Mouse (Mus musculus) stomach, postnatal 0 days (tissue): ENCODE measurements at regions not wholly inside any gene's neighbourhood (a gene's known extent, or its start where the extent isn't known, plus 50 kb on each side); places are given as distances from the start of the nearest gene placed in this dataset.

Source experiments
- ATAC-seq: fragments of 200-750 bp; cut with Nextera tagmentation; 2 replicates; pipeline ENCODE4 v1.8.0; 2017; ENCODE audit not compliant: low FRiP score, low TSS enrichment
- DNase-seq: peaks from one replicate; pipeline ENCODE4 v3.0.0-alpha.2; 2016; ENCODE audit warnings: low spot score
- H3K27ac ChIP-seq: fragments of 300-500 bp; sonication (generic); replicated peaks from 2 replicates; pipeline ENCODE4 v1.5.1; 2014; ENCODE audit warnings: mild to moderate bottlenecking, control low read depth
- H3K27me3 ChIP-seq: fragments of 300-500 bp; sonication (generic); 2 replicates; pipeline ENCODE4 v1.6.1; 2014; ENCODE audit warnings: low read length; ENCODE audit not compliant: control insufficient read depth, insufficient read depth
- H3K36me3 ChIP-seq: fragments of 300-500 bp; sonication (generic); 2 replicates; pipeline ENCODE4 v1.6.1; 2014; ENCODE audit warnings: low read length, mixed read lengths; ENCODE audit not compliant: control insufficient read depth, insufficient read depth
- H3K4me1 ChIP-seq: fragments of 300-500 bp; sonication (generic); replicated peaks from 2 replicates; pipeline ENCODE4 v1.6.1; 2014; ENCODE audit warnings: antibody characterized with exemption; ENCODE audit not compliant: control insufficient read depth, insufficient read depth
- H3K4me2 ChIP-seq: fragments of 300-500 bp; sonication (generic); replicated peaks from 2 replicates; pipeline ENCODE4 v1.6.1; 2014; ENCODE audit warnings: low read depth, mild to moderate bottlenecking, control low read depth, moderate library complexity
- H3K4me3 ChIP-seq: fragments of 300-500 bp; sonication (generic); 2 replicates; pipeline ENCODE4 v1.5.1; 2014; ENCODE audit warnings: low read depth, low read length, control low read depth
- H3K9ac ChIP-seq: fragments of 300-500 bp; sonication (generic); 2 replicates; pipeline ENCODE4 v1.6.1; 2014; ENCODE audit warnings: mild to moderate bottlenecking, low read length, control low read depth, mixed read lengths
- H3K9me3 ChIP-seq: fragments of 300-500 bp; sonication (generic); 2 replicates; pipeline ENCODE4 v1.6.1; 2016; ENCODE audit warnings: low read length; ENCODE audit not compliant: control insufficient read depth
- CTCF ChIP-seq: IDR thresholded peaks from 2 replicates; pipeline ENCODE4 v1.5.1; 2016; ENCODE audit warnings: antibody characterized with exemption, low read depth, mild to moderate bottlenecking, moderate library complexity
- EP300 ChIP-seq: optimal IDR thresholded peaks from 2 replicates; pipeline ENCODE3; 2016; ENCODE audit warnings: antibody characterized with exemption
- WGBS: fragments of 180-500 bp; shearing (Covaris S2); extraction: QIAGEN DNeasy Blood & Tissue Kit; methylation state at CpG from one replicate; pipeline ENCODE4 v1.1.7; 2014; 5-methylcytosine and 5-hydroxymethylcytosine counted together

- H3K9me3 ChIP-seq = no peaks in the 10 kb centered on the region
- no peak for DNase-seq
- no peaks in the 10 kb centered on the region for H3K27me3 ChIP-seq
- no peak overlapping the region for H3K27ac ChIP-seq
- TF ChIP-seq EP300 (no peak), CTCF (no peak)
- H3K4me3 ChIP-seq = no peak overlapping the region
- WGBS = 74% methylated on average over 9 of the region's 9 CpGs
- no peaks in the 10 kb centered on the region for H3K36me3 ChIP-seq
- ATAC-seq = no peak
- no peak overlapping the region for H3K4me2 ChIP-seq
- no peaks in the 10 kb centered on the region for H3K4me1 ChIP-seq
- no peak overlapping the region for H3K9ac ChIP-seq
Observed at GRCm38 (mm10) chr8:115539600-115539999, 168.0 kb downstream of the Maf start.

GRCm38 (mm10) chr8:115538236-115538635 is 169.4 kb downstream of the Maf start:
- ATAC-seq (no peak), DNase-seq (no peak)
- WGBS = 80% methylated on average over 4 of the region's 4 CpGs
- Histone ChIP-seq H3K27me3 (no peaks in the 10 kb centered on the region), H3K4me1 (no peaks in the 10 kb centered on the region), H3K27ac (no peak overlapping the region), H3K4me3 (no peak overlapping the region), H3K9me3 (no peaks in the 10 kb centered on the region), H3K9ac (no peak overlapping the region), H3K4me2 (no peak overlapping the region), H3K36me3 (no peaks in the 10 kb centered on the region)
- no peak for TF ChIP-seq EP300
- no peak for TF ChIP-seq CTCF

GRCm38 (mm10) chr8:115537761-115538160 is 169.8 kb downstream of the Maf start:
- Histone ChIP-seq H3K9me3 (no peaks in the 10 kb centered on the region), H3K9ac (no peak overlapping the region), H3K4me1 (no peaks in the 10 kb centered on the region), H3K4me2 (no peak overlapping the region), H3K36me3 (no peaks in the 10 kb centered on the region), H3K27me3 (no peaks in the 10 kb centered on the region), H3K4me3 (no peak overlapping the region), H3K27ac (no peak overlapping the region)
- 63% methylated on average over 5 of the region's 5 CpGs for WGBS
- ATAC-seq (no peak), DNase-seq (no peak)
- TF ChIP-seq EP300 = no peak
- no peak for TF ChIP-seq CTCF

GRCm38 (mm10) chr8:115536554-115537346 is 170.8 kb downstream of the Maf start:
- ATAC-seq = no peak
- Histone ChIP-seq H3K9ac (no peak overlapping the region), H3K4me1 (no peaks in the 10 kb centered on the region), H3K9me3 (no peaks in the 10 kb centered on the region), H3K36me3 (no peaks in the 10 kb centered on the region), H3K4me2 (no peak overlapping the region), H3K4me3 (no peak overlapping the region), H3K27me3 (no peaks in the 10 kb centered on the region), H3K27ac (no peak overlapping the region)
- no peak for DNase-seq
- 52% methylated on average over 19 of the region's 19 CpGs for WGBS
- no peak for TF ChIP-seq CTCF
- TF ChIP-seq EP300 = no peak

DNA sequence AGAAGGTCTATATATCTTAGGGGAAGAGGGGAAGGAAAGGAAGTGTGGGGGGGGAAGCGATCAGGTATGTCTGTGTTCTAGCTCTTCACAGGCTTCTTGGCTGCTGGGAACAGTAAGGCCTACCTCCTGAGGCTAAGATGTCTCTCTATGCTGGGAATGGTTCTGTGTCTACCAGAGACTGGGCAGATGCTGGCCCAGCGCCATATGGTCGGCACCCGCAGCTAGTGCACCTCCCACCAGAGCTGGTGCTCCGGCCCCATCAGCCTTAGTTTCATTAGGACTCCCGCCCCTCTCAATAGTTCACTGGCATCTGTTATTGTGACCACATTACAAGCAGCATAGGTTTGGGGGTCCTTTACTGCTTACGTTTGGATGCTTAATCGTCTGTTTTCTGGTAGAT is 171.6 kb downstream of the Maf start:
- TF ChIP-seq EP300 (no peak), CTCF (no peak)
- H3K4me1 ChIP-seq = no peaks in the 10 kb centered on the region
- DNase-seq (no peak), ATAC-seq (no peak)
- no peak overlapping the region for H3K4me3 ChIP-seq
- H3K9ac ChIP-seq = no peak overlapping the region
- H3K27me3 ChIP-seq = no peaks in the 10 kb centered on the region
- 78% methylated on average over 8 of the region's 8 CpGs for WGBS
- no peaks in the 10 kb centered on the region for H3K36me3 ChIP-seq
- no peaks in the 10 kb centered on the region for H3K9me3 ChIP-seq
- no peak overlapping the region for H3K27ac ChIP-seq
- H3K4me2 ChIP-seq = no peak overlapping the region

DNA sequence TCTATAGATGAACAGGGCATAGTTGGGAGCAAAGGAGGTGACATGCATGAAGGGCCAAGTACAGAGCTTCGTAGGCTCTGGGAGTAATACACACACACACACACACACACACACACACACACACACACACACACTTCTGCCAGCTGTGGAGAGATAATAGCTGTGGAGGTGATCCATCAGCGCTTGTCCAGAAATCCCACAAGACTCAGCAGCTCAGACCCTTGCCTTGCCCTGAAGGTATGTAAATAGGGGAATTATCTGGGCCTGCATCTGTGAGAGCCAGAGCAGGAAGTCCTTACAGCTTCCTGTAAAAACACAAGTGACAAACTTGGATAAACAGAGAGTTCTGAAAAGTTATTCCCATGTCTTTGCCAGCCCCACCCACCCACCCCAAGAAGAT is 173.6 kb downstream of the Maf start:
- Histone ChIP-seq H3K4me1 (no peaks in the 10 kb centered on the region), H3K27me3 (no peaks in the 10 kb centered on the region), H3K4me3 (no peak overlapping the region), H3K27ac (no peak overlapping the region), H3K9ac (no peak overlapping the region), H3K36me3 (no peaks in the 10 kb centered on the region), H3K9me3 (no peaks in the 10 kb centered on the region), H3K4me2 (no peak overlapping the region)
- WGBS = 35% methylated on average over 2 of the region's 2 CpGs
- DNase-seq (no peak), ATAC-seq (no peak)
- no peak for TF ChIP-seq EP300
- TF ChIP-seq CTCF = no peak
